Mouse (Mus musculus): ENCODE data around the gene Prpf31.

Prpf31 gene

DNA sequence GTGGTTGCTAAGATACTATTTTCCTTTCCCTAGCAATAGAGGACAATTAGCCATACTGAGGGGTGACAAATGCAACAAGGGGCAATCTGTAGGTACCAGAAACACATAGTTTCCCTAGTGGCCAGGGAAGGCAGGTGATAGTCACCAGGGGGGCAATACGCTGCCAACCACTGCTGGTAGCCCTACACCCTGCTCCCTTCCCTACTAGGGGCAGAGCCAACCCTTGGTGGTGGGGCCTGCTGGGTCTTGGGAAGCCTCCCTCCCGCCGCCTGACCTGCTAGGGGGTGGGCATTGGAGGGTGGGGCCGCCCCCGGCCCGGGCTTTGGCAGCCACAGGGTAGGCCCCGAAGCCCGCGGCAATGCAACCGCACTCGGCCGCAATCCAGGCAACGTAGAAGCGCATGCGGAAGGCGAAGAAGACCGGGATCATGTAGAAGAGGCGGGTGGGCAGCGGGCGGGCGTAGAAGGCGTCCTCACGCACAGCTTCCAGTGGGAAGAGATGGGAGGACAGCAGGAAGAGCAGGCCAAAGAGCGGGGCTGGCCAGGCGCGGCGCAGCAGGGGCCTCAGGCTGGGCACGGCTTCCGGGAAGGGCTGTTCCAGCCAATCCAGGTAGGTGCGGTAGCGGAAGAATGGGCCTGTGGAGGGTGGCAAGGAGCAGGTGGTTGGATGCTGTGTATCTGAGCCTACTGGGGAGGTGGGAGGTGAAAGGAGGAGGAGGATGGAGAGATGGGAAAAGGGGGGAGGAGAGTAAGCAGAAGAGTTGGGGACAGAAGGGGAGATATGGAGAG, 55.8 kb downstream of the Prpf31 start:
- DNase-seq (ENCODE audit: low read depth) = no peak

DNA sequence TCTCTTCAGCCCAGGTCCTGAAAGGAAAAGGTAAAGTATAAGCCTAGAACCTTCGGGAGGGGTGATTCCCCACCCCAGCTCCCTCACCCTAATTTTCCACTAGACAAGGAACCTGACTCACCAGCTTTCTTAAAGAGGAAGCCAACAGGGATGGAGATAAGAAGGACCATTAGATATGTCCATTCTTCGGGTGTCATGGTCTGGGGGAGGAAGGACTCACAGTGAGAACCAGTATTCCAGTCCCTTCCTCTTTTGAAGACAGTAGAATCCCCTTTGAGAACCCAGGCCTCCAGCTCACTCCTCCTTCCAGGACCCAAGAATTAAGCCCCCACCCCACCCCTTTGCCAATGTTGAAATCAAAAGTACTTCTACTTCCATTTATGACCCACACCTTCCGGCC, 62.1 kb downstream of the Prpf31 start:
- DNase-seq (ENCODE audit: low read depth) = no peak

All from fibroblast of lung, adult 2 months (primary cell).